Mouse (Mus musculus) testis, adult 10 weeks (tissue): ENCODE results near the gene Trnt1. TPM values are rescaled to one million over a fixed set of nuclear protein-coding genes. Genes with fewer than 3 reads are reported as not detected.

ENCODE experiments used
- polyA plus RNA-seq: library from polyadenylated mRNA; stranded (reverse); fragments of 350-450 nt; fragmentation: Illumina TruSeq; extraction: RNeasy Lipid Tissue Mini Kit (QIAGEN cat#74804); gene quantifications from one replicate; pipeline ENCODE4 v1.2.3, GENCODE M21; 2014; ENCODE audit warnings: low read depth, low replicate concordance

Trnt1 gene
- 141 TPM for polyA plus RNA-seq

GRCm38 (mm10) chr6:106768640-106769289 lies at the start of gene Trnt1:
Gene Trnt1 (plus strand): TSS chr6:106769120.

GRCm38 (mm10) chr6:106748887-106749388 lies 20.0 kb upstream of the Trnt1 start, which contains the start of gene Il5ra:
Gene Il5ra (minus strand): TSS chr6:106749037.

GRCm38 (mm10) chr6:106799333-106800226 lies 30.7 kb downstream of the Trnt1 start, which contains the start of gene Crbn:
Gene Crbn (minus strand): TSS chr6:106800077.

Other genes starting within 250 kb of the Trnt1 start
- gene Il5ra, start 20.1 kb upstream of the Trnt1 start, polyA plus RNA-seq: 1.2 TPM
- 169 TPM for gene Crbn, start 31.0 kb downstream of the Trnt1 start, polyA plus RNA-seq